20 mouse cellular contexts compared by ENCODE assay signal in genomic region chr6:53562586-53562985, GRCm38 (mm10).
DNase-seq lines count a peak whose midpoint lies in the region; ATAC-seq and TF ChIP-seq lines count a peak whose summit lies in the region.
"Had no signal": no experiment of that assay in that cellular context is flagged by ENCODE, and none has a peak within 500 bp of the region (broad histone marks: within the 10 kb centered on the region; RNA-seq: fewer than 3 reads in every experiment).

No protein-coding gene starts in this region.

- TF ChIP-seq CTCF in hindbrain, postnatal 0 days (IDR thresholded peaks at IDR 0.05; ENCODE audit: low read depth), result no peak

- TF ChIP-seq POLR2A in myocyte (IDR thresholded peaks at IDR 0.05; ENCODE audit: insufficient read length, low read depth), result no peak

- intact Hi-C loops in heart, postnatal 14 days (cut with DNase I), result no loop called here

- H3K79me2 ChIP-seq in myocyte (ENCODE audit: control insufficient read depth, insufficient read depth), result no peaks in the 10 kb centered on the region

- H3ac ChIP-seq in myocyte (ENCODE audit: control insufficient read depth, insufficient read length), result no peak overlapping the region

- H3K4me1 ChIP-seq in heart, embryonic 14.5 days (ENCODE audit: control insufficient read depth in 2 of 2, insufficient read depth in 2 of 2, low read length in 2 of 2), result peaks cover 17 to 44% of the 10 kb centered on the region in 2 experiments
- no peaks in the 10 kb centered on the region for H3K4me1 ChIP-seq in hindbrain, postnatal 0 days (ENCODE audit: insufficient read depth, low read length)
- H3K4me1 ChIP-seq: hindbrain, embryonic 13.5 days had no signal

- no peak overlapping the region for H3K4me2 ChIP-seq in heart, embryonic 14.5 days (ENCODE audit: low read length)
- H3K4me2 ChIP-seq in myocyte (ENCODE audit: low read depth), result peak overlapping the region; percentile 14
- H3K4me2 ChIP-seq in hindbrain, postnatal 0 days (ENCODE audit: low read depth, low read length), result no peak overlapping the region
- H3K4me2 ChIP-seq: forebrain, embryonic 12.5 days; heart, embryonic 11.5 days; hindbrain, embryonic 13.5 days had no signal

- peak; percentile 49; the same call in 1 of the 2 replicates for ATAC-seq in heart, embryonic 14.5 days (ENCODE audit: insufficient number of reproducible peaks, insufficient read depth, low FRiP score, low read depth)
- ATAC-seq in hindbrain, postnatal 0 days, result no peak
- ATAC-seq: forebrain, embryonic 16.5 days; intestine, embryonic 16.5 days had no signal

- DNase-seq in heart, adult 11 months, result peak; percentile 86
- DNase-seq in heart, postnatal 14 days, result no peak
- DNase-seq in heart, adult 18-20 months, result no peak
- peak; percentile 16 for DNase-seq in MN1 (ENCODE audit: low spot score)
- no peak for DNase-seq in embryo, embryonic 10 days (ENCODE audit: low spot score)
- DNase-seq in hindbrain, postnatal 0 days (ENCODE audit: low spot score), result no peak
- DNase-seq: adrenal gland, adult 2 months; adrenal gland, postnatal 25 days; cerebellum, adult 18-20 months; cerebellum, adult 9-11 months; cerebellum, postnatal 36 days; gastrocnemius, postnatal 10 days; kidney, adult 2 months had no signal

- H3K27me3 ChIP-seq in heart, embryonic 14.5 days (ENCODE audit: control insufficient read depth, insufficient read depth, low read length), result no peaks in the 10 kb centered on the region
- H3K27me3 ChIP-seq in myocyte (ENCODE audit: control insufficient read depth, insufficient read depth, insufficient read length), result no peaks in the 10 kb centered on the region
- no peaks in the 10 kb centered on the region for H3K27me3 ChIP-seq in hindbrain, postnatal 0 days (ENCODE audit: insufficient read depth, low read length)
- H3K27me3 ChIP-seq: forebrain, embryonic 12.5 days; hindbrain, embryonic 13.5 days had no signal

- H3K4me3 ChIP-seq in heart, embryonic 14.5 days (ENCODE audit: control insufficient read depth in 1 of 2, insufficient read depth in 1 of 2, low read depth in 1 of 2, low read length in 2 of 2), result no peak overlapping the region
- H3K4me3 ChIP-seq in myocyte, result no peak overlapping the region
- no peak overlapping the region for H3K4me3 ChIP-seq in hindbrain, postnatal 0 days (ENCODE audit: low read length)
- H3K4me3 ChIP-seq: forebrain, embryonic 12.5 days; hindbrain, embryonic 13.5 days had no signal

- no peaks in the 10 kb centered on the region for H3K9me3 ChIP-seq in heart, embryonic 14.5 days (ENCODE audit: control insufficient read depth, low read length)
- H3K9me3 ChIP-seq in hindbrain, postnatal 0 days (ENCODE audit: low read length), result no peaks in the 10 kb centered on the region
- H3K9me3 ChIP-seq: forebrain, embryonic 12.5 days; hindbrain, embryonic 13.5 days had no signal

- H3K27ac ChIP-seq in heart, embryonic 14.5 days (replicated peaks in 1 of 2; ENCODE audit: control insufficient read depth in 1 of 2, insufficient read depth in 1 of 2, low read depth in 2 of 2, low read length in 2 of 2), result no peak overlapping the region
- no peak overlapping the region for H3K27ac ChIP-seq in hindbrain, postnatal 0 days
- H3K27ac ChIP-seq: hindbrain, embryonic 13.5 days had no signal

- H3K36me3 ChIP-seq in heart, embryonic 14.5 days (ENCODE audit: control insufficient read depth, insufficient read depth, low read length), result no peaks in the 10 kb centered on the region
- H3K36me3 ChIP-seq in myocyte (ENCODE audit: control insufficient read depth, insufficient read depth), result no peaks in the 10 kb centered on the region
- no peaks in the 10 kb centered on the region for H3K36me3 ChIP-seq in hindbrain, postnatal 0 days (ENCODE audit: insufficient read depth, low read length)
- H3K36me3 ChIP-seq: forebrain, embryonic 12.5 days; hindbrain, embryonic 13.5 days had no signal

- no peak overlapping the region for H3K9ac ChIP-seq in heart, embryonic 14.5 days (ENCODE audit: low read length)
- H3K9ac ChIP-seq in hindbrain, postnatal 0 days (replicated peaks; ENCODE audit: low read length), result no peak overlapping the region
- H3K9ac ChIP-seq: forebrain, embryonic 12.5 days; hindbrain, embryonic 13.5 days had no signal

- 38% methylated on average over 7 of the region's 7 CpGs for WGBS in heart, embryonic 14.5 days
- 55% methylated on average over 7 of the region's 7 CpGs for WGBS in hindbrain, postnatal 0 days

TF ChIP-seq in myocyte, 11 proteins besides CTCF, POLR2A, EP300 and RAD21:
- TF ChIP-seq MYOG (IDR thresholded peaks at IDR 0.05; ENCODE audit: control insufficient read depth in 1 of 3, insufficient read depth in 1 of 3, insufficient read length in 2 of 3, low read depth in 2 of 3), result no peak
- no peak for TF ChIP-seq CEBPB (IDR thresholded peaks at IDR 0.05; ENCODE audit: insufficient read depth, poor library complexity, severe bottlenecking)
- TF ChIP-seq REST (IDR thresholded peaks at IDR 0.05; ENCODE audit: insufficient read depth, insufficient read length), result no peak
- no peak for TF ChIP-seq MAX (IDR thresholded peaks at IDR 0.05; ENCODE audit: low read depth)
- no peak for TF ChIP-seq E2F4 (IDR thresholded peaks at IDR 0.05; ENCODE audit: insufficient read depth)
- TF ChIP-seq TCF12 (IDR thresholded peaks at IDR 0.05; ENCODE audit: insufficient read depth, poor library complexity, severe bottlenecking), result no peak
- no peak for TF ChIP-seq POLR2AphosphoS2 (IDR thresholded peaks at IDR 0.05; ENCODE audit: insufficient read length, low read depth)
- TF ChIP-seq SRF (IDR thresholded peaks at IDR 0.05; ENCODE audit: control insufficient read depth, insufficient read length, low read depth), result no peak
- no peak for TF ChIP-seq TCF3 (IDR thresholded peaks at IDR 0.05; ENCODE audit: insufficient read length, low read depth)
- no peak for TF ChIP-seq USF1 (IDR thresholded peaks at IDR 0.05; ENCODE audit: low read depth)
- no peak for TF ChIP-seq MYOD1 (IDR thresholded peaks at IDR 0.05; ENCODE audit: control insufficient read depth in 1 of 3, insufficient read length in 2 of 3, low read depth in 2 of 3)

Comparison
In these comparisons a context has a peak if more than half of its experiments do, and no peak if none do; other contexts are left out.
1. DNase-seq: peak in heart, adult 11 months (single experiment) and MN1 (single experiment); none in heart, postnatal 14 days (0 of 2), heart, adult 18-20 months (0 of 2), embryo, embryonic 10 days (single experiment) and hindbrain, postnatal 0 days (single experiment).